Mouse (Mus musculus): ENCODE measurements around the gene Ahnak2. TPM values are rescaled to one million over a fixed set of nuclear protein-coding genes. Genes with fewer than 3 reads are reported as not detected.

Gene Ahnak2
- polyA plus RNA-seq (2012; rRNA removed): 0.29 and 0.41 TPM in 2 replicates

GRCm38 (mm10) chr12:112801864-112802846, at the start of gene Ahnak2:
Gene Ahnak2 (minus strand): TSS chr12:112802657.

GRCm38 (mm10) chr12:112829244-112829864, 26.9 kb upstream of the Ahnak2 start, which contains the start of gene Cdca4:
Gene Cdca4 (minus strand): TSS chr12:112829423.

DNA sequence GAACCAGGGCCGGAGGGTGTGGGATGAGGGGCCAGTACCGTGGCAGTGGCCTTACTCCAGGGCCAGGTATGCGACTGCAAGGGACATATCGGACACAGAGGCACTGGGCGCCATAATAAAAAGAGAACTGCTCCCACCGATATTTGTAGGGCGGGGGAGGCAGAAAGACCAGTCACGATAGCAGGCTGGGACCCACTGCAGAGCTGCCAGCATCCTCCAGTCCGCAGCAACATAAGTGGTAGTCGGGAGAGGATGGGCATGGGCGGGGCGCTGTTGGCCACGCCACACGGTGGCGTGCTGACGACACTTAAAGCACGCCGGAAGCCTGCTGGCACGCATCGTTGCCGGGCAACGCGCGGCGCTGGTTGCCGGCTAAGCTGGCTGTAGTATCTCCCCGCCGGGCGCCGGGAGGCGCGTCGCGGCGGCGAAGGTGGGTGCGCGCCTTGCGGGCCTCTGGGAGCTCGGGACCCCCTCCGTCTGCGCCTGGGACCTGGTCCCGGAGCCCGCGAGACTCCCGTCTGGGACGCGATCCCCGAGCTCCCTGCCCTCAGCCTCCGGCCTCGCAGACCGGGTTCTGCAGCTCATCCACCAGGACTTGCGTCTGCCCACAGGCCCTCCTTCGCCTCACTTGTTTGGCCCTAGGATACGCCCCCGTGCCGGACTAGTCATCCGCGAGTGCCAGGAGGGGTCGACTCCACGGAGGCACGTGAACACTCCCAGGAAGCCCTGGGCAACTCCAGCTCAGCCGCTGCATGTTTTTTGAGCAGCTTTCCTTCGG, 6.3 kb upstream of the Ahnak2 start, which contains the start of gene Clba1:
Clba1 (plus strand) TSS at position 351 of the 778 bp plus-strand sequence.

DNA sequence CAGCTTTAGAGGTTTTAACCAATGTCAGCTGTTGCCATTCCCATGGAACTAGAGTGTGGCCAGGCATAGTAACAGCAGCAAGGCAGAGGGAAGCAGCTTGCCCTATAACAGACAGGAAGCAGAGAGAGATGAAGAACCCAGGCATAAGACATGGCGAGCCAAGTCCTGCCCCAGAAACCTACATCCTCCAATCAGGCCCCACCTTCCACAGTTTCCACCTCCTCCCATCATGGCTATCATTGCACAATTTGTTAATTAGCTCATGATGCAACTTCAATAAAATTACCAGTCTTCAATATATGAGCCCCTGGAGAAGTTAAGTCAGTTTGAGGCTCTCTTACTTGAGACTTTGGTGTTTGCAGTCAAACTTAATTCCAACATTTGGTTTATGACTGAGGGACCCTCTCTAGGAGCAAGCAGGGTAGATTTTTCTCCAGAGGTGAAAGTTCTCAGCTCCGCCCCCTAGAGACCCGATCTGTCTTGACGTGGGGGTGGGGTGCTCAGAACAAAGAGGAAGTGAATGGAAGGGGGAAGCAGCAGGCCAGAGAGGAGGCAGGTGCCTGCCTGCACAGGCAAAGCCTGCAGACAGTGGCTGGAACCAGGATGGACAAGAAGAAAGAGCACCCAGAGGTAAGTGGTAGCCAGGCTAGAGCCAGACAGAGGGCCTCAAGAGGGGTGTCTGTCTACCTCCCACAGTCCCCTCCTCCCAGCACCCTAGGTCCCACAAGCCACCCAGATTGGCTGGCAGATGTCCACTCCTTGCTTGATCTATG, 42.1 kb downstream of the Ahnak2 start, which contains the start of gene Pld4:
Pld4 (plus strand) TSS at position 502 of the 773 bp plus-strand sequence.

Other genes with a start within 250 kb of the Ahnak2 start
- 9.1 and 11.1 TPM in 2 replicates for gene Inf2, start 213.9 kb downstream of the Ahnak2 start, polyA plus RNA-seq (2012; rRNA removed)
- 3.6 and 6.0 TPM in 2 replicates for gene Adssl1, start 182.6 kb downstream of the Ahnak2 start, polyA plus RNA-seq (2012; rRNA removed)
- 176 and 229 TPM in 2 replicates for gene Siva1, start 158.0 kb downstream of the Ahnak2 start, polyA plus RNA-seq (2012; rRNA removed)
- 229 and 233 TPM in 2 replicates for gene Akt1, start 127.8 kb downstream of the Ahnak2 start, polyA plus RNA-seq (2012; rRNA removed)
- 4.9 and 5.7 TPM in 2 replicates for gene Zbtb42, start 123.8 kb downstream of the Ahnak2 start, polyA plus RNA-seq (2012; rRNA removed)
- 15.5 and 21.9 TPM in 2 replicates for gene Cep170b, start 82.2 kb downstream of the Ahnak2 start, polyA plus RNA-seq (2012; rRNA removed)
- 3.3 and 4.7 TPM in 2 replicates for gene Pld4, start 42.0 kb downstream of the Ahnak2 start, polyA plus RNA-seq (2012; rRNA removed)
- 5.9 and 10.5 TPM in 2 replicates for gene Clba1, start 6.3 kb upstream of the Ahnak2 start, polyA plus RNA-seq (2012; rRNA removed)
- gene Cdca4, start 26.8 kb upstream of the Ahnak2 start, polyA plus RNA-seq (2012; rRNA removed): 71.8 and 101 TPM in 2 replicates
- 0.08 and 0.10 TPM in 2 replicates for gene Gpr132, start 65.6 kb upstream of the Ahnak2 start, polyA plus RNA-seq (2012; rRNA removed)
- 19.3 and 19.6 TPM in 2 replicates for gene Jag2, start 127.1 kb upstream of the Ahnak2 start, polyA plus RNA-seq (2012; rRNA removed)
- gene Nudt14, start 139.5 kb upstream of the Ahnak2 start, polyA plus RNA-seq (2012; rRNA removed): 32.2 and 39.3 TPM in 2 replicates
- 20.3 and 21.4 TPM in 2 replicates for gene Btbd6, start 173.8 kb upstream of the Ahnak2 start, polyA plus RNA-seq (2012; rRNA removed)
- 88.4 and 89.6 TPM in 2 replicates for gene Brf1, start 198.0 kb upstream of the Ahnak2 start, polyA plus RNA-seq (2012; rRNA removed)
- gene Pacs2, start 211.9 kb upstream of the Ahnak2 start, polyA plus RNA-seq (2012; rRNA removed): 47.2 and 55.8 TPM in 2 replicates